Mouse (Mus musculus): Measurements from ENCODE around the gene 4930519P11Rik. TPM values are rescaled to one million over a fixed set of nuclear protein-coding genes. Genes with fewer than 3 reads are reported as not detected.

4930519P11Rik gene
- total and polyA plus RNA-seq, 2 experiments = 0.37 TPM; not detected in 1

GRCm38 (mm10) chr2:154633876-154634644 is 20.8 kb upstream of the 4930519P11Rik start:
- Histone ChIP-seq H3K9ac (ENCODE audit: low read depth, low read length) (no peak overlapping the region), H3K36me3 (ENCODE audit: control insufficient read depth, insufficient read depth, low read length) (peaks cover 11% of the 10 kb centered on the region), H3K79me2 (ENCODE audit: control insufficient read depth, insufficient read depth, low read length) (no peaks in the 10 kb centered on the region), H3K27ac (replicated peaks; ENCODE audit: insufficient read depth, low read depth, low read length) (no peak overlapping the region), H3K4me3 (ENCODE audit: insufficient read depth, low read depth, low read length) (no peak overlapping the region), H3K27me3 (ENCODE audit: control insufficient read depth, insufficient read depth, low read length) (no peaks in the 10 kb centered on the region), H3K4me1 (ENCODE audit: control insufficient read depth, insufficient read depth, low read length) (no peaks in the 10 kb centered on the region)
- DNase-seq (ENCODE audit: extremely low read depth, low read depth, low spot score) = no peak
- no peak for TF ChIP-seq POLR2A (IDR thresholded peaks at IDR 0.05; ENCODE audit: extremely low read depth, insufficient read depth, low read length)
- TF ChIP-seq CTCF (IDR thresholded peaks at IDR 0.05; ENCODE audit: low read depth, low read length) = no peak
- WGBS = 96% methylated on average over 9 of the region's 9 CpGs

DNA sequence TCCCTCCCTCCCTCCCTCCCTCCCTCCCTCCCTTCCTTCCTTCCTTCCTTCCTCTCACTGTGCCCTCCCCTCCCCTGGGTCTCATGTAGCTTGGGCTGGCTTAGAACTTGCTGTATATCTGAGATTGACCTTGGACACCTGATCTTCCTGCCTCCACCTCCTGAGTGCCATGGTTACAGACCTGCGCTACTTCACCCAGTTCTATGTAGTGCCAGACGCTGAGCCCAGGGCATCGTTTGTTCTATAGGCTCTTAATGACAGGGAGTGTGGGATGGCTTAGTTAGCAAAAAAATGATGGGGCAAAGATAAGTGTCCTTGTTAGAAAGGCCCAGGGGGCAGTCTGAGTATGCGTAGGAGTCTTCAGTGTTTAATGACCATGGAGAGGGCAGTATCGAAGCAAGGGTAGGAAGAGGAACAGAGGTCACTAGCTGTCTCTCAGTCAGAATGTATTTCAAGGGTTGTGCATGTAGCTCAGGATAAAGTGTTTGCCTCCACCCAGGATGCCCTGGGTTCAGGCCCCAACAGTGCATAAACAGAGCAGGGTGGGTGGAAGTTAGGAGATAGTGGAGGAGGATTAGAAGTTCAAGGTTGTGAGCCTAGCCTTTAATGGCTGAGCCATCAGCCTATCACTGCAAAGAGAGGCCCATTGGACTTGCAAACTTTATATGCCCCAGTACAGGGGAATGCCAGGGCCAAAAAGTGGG is 20.0 kb upstream of the 4930519P11Rik start:
- 95% methylated on average over 5 of the region's 5 CpGs for WGBS
- Histone ChIP-seq H3K27ac (replicated peaks; ENCODE audit: insufficient read depth, low read depth, low read length) (no peak overlapping the region), H3K4me3 (ENCODE audit: insufficient read depth, low read depth, low read length) (no peak overlapping the region), H3K9ac (ENCODE audit: low read depth, low read length) (no peak overlapping the region), H3K4me1 (ENCODE audit: control insufficient read depth, insufficient read depth, low read length) (no peaks in the 10 kb centered on the region), H3K79me2 (ENCODE audit: control insufficient read depth, insufficient read depth, low read length) (no peaks in the 10 kb centered on the region), H3K36me3 (ENCODE audit: control insufficient read depth, insufficient read depth, low read length) (peaks cover 10% of the 10 kb centered on the region), H3K27me3 (ENCODE audit: control insufficient read depth, insufficient read depth, low read length) (no peaks in the 10 kb centered on the region)
- DNase-seq (ENCODE audit: extremely low read depth, low read depth, low spot score) = no peak
- TF ChIP-seq CTCF (IDR thresholded peaks at IDR 0.05; ENCODE audit: low read depth, low read length) (no peak), POLR2A (IDR thresholded peaks at IDR 0.05; ENCODE audit: extremely low read depth, insufficient read depth, low read length) (no peak)

DNA sequence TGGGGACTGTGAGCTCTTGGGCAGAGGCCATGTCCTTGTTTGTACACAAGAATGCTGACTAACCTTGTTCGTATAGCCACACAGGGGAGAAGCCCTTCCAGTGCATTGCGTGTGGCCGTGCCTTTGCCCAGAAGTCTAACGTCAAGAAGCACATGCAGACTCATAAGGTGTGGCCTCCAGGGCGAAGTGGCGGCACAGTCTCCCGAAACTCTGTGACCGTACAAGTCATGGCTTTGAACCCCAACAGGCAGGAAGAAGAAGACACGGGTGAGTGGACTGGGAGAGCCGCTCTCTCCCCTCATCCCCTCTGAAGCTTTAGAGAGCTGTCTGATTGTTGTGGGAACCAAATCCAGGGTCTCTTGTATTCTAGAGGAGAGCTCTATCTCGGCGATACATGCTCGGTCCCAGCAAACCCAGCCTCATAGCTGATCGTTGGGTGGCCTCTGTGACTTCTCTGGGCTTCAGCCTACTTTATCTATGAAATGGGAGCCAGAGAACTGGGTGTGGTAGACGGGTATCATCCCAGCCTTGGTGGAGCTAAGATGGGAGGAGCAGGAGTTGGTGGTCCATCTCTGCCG is 19.1 kb upstream of the 4930519P11Rik start:
- Histone ChIP-seq H3K4me1 (ENCODE audit: control insufficient read depth, insufficient read depth, low read length) (no peaks in the 10 kb centered on the region), H3K9ac (ENCODE audit: low read depth, low read length) (no peak overlapping the region), H3K4me3 (ENCODE audit: insufficient read depth, low read depth, low read length) (no peak overlapping the region), H3K27me3 (ENCODE audit: control insufficient read depth, insufficient read depth, low read length) (no peaks in the 10 kb centered on the region), H3K27ac (replicated peaks; ENCODE audit: insufficient read depth, low read depth, low read length) (no peak overlapping the region), H3K36me3 (ENCODE audit: control insufficient read depth, insufficient read depth, low read length) (peaks cover 10% of the 10 kb centered on the region), H3K79me2 (ENCODE audit: control insufficient read depth, insufficient read depth, low read length) (no peaks in the 10 kb centered on the region)
- TF ChIP-seq CTCF (IDR thresholded peaks at IDR 0.05; ENCODE audit: low read depth, low read length) (no peak), POLR2A (IDR thresholded peaks at IDR 0.05; ENCODE audit: extremely low read depth, insufficient read depth, low read length) (no peak)
- no peak for DNase-seq (ENCODE audit: extremely low read depth, low read depth, low spot score)
- WGBS = 96% methylated on average over 16 of the region's 16 CpGs

- no peak for TF ChIP-seq CTCF (IDR thresholded peaks at IDR 0.05; ENCODE audit: low read depth, low read length)
- DNase-seq (ENCODE audit: extremely low read depth, low read depth, low spot score) = no peak
- Histone ChIP-seq H3K36me3 (ENCODE audit: control insufficient read depth, insufficient read depth, low read length) (peaks cover 13% of the 10 kb centered on the region), H3K27ac (replicated peaks; ENCODE audit: insufficient read depth, low read depth, low read length) (no peak overlapping the region), H3K9ac (ENCODE audit: low read depth, low read length) (no peak overlapping the region), H3K79me2 (ENCODE audit: control insufficient read depth, insufficient read depth, low read length) (no peaks in the 10 kb centered on the region), H3K4me1 (ENCODE audit: control insufficient read depth, insufficient read depth, low read length) (no peaks in the 10 kb centered on the region), H3K27me3 (ENCODE audit: control insufficient read depth, insufficient read depth, low read length) (no peaks in the 10 kb centered on the region), H3K4me3 (ENCODE audit: insufficient read depth, low read depth, low read length) (no peak overlapping the region)
- WGBS = 75% methylated on average over 5 of the region's 5 CpGs
These were observed 17.3 kb upstream of the 4930519P11Rik start for GRCm38 (mm10) chr2:154630531-154630930.

GRCm38 (mm10) chr2:154624137-154624536 is 10.9 kb upstream of the 4930519P11Rik start:
- H3K4me3 ChIP-seq (ENCODE audit: insufficient read depth, low read depth, low read length) = no peak overlapping the region
- no peak overlapping the region for H3K27ac ChIP-seq (replicated peaks; ENCODE audit: insufficient read depth, low read depth, low read length)
- H3K36me3 ChIP-seq (ENCODE audit: control insufficient read depth, insufficient read depth, low read length) = peaks cover 14% of the 10 kb centered on the region
- H3K27me3 ChIP-seq (ENCODE audit: control insufficient read depth, insufficient read depth, low read length) = no peaks in the 10 kb centered on the region
- no peaks in the 10 kb centered on the region for H3K79me2 ChIP-seq (ENCODE audit: control insufficient read depth, insufficient read depth, low read length)
- no peak for TF ChIP-seq POLR2A (IDR thresholded peaks at IDR 0.05; ENCODE audit: extremely low read depth, insufficient read depth, low read length)
- DNase-seq (ENCODE audit: extremely low read depth, low read depth, low spot score) = no peak
- no peak overlapping the region for H3K9ac ChIP-seq (ENCODE audit: low read depth, low read length)
- H3K4me1 ChIP-seq (ENCODE audit: control insufficient read depth, insufficient read depth, low read length) = no peaks in the 10 kb centered on the region

DNA sequence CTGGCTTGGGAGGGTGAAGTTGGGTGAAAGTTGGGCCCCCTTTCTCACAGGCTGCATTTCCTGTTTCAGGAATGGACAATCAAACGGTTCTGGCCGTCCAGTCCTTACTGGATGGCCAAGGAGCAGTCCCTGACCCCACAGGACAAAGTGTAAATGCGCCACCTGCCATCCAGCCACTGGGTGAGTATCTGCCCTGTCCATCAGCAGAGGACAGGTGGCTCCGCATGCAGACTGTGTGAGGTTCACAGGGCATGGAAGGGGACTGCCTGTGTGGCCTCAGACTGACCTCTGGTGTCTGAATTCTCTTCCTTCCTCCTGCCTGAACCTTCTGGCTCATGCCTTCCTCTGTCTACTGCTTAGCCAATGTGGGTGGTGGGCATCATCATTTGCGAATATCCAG is 8.4 kb upstream of the 4930519P11Rik start:
- no peak overlapping the region for H3K27ac ChIP-seq (replicated peaks; ENCODE audit: insufficient read depth, low read depth, low read length)
- no peak for TF ChIP-seq POLR2A (IDR thresholded peaks at IDR 0.05; ENCODE audit: extremely low read depth, insufficient read depth, low read length)
- peak; percentile 45 for TF ChIP-seq CTCF (IDR thresholded peaks at IDR 0.05; ENCODE audit: low read depth, low read length)
- H3K27me3 ChIP-seq (ENCODE audit: control insufficient read depth, insufficient read depth, low read length) = no peaks in the 10 kb centered on the region
- peak; percentile 72 for DNase-seq (ENCODE audit: extremely low read depth, low read depth, low spot score)
- no peaks in the 10 kb centered on the region for H3K79me2 ChIP-seq (ENCODE audit: control insufficient read depth, insufficient read depth, low read length)
- 28% methylated on average over 5 of the region's 5 CpGs for WGBS
- no peak overlapping the region for H3K4me3 ChIP-seq (ENCODE audit: insufficient read depth, low read depth, low read length)
- no peaks in the 10 kb centered on the region for H3K4me1 ChIP-seq (ENCODE audit: control insufficient read depth, insufficient read depth, low read length)
- H3K9ac ChIP-seq (ENCODE audit: low read depth, low read length) = no peak overlapping the region
- peaks cover 8% of the 10 kb centered on the region for H3K36me3 ChIP-seq (ENCODE audit: control insufficient read depth, insufficient read depth, low read length)
